Mouse (Mus musculus) adrenal gland, postnatal 14 days (tissue): Measurements from ENCODE around the gene Rab40c. TPM values are rescaled to one million over a fixed set of nuclear protein-coding genes. Genes with fewer than 3 reads are reported as not detected.

Source experiments
- DNase-seq: peaks from one replicate; pipeline ENCODE4 v3.0.0; 2021; ENCODE audit warnings: mixed read lengths
- total RNA-seq: library from RNA; stranded (reverse); gene quantifications from 2 replicates; pipeline ENCODE4 v1.2.3, GENCODE M21; 2021

Gene Rab40c
- total RNA-seq, 1 experiment from 2014 or later: 19.8 TPM

- peak; percentile 49 for DNase-seq
Observed at GRCm38 (mm10) chr17:25843636-25844395, 75.7 kb downstream of the Rab40c start.

DNA sequence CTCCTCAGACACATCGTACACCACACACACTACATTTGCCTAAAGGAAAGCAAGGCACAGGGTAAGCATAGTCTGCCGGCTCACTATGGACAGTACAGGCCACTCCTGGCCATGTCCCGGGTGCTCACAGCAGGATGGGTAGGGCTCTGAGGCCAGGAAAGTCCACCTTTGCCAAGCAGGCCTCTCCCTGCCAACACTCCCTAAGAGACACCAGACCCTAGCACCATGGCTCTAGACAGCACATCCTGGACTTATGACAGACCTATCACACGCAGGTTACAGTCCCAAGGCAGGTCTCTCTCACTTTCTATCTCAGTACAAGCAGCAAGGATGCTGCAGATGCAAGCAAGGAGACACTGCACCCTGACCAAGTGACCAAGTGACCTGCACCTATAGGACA lies 76.4 kb downstream of the Rab40c start:
- no peak for DNase-seq

DNA sequence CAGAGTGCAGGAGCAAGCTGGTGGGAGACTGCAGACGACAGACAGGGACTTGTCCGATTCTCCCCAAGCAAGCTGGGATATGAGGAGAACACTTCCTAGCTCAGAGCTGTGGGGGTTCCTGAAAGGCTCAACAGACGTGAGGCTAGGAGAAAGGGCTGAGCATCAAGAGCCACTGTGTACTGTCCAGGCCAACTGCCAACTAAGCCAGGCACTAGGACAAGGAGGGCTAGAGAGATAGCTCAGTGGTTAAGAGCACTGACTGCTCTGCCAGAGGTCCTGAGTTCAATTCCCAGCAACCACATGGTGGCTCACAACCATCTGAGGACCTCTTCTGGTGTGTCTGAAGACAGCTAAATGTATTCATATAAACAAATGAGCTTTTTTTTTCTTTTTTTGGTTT lies 77.0 kb downstream of the Rab40c start:
- DNase-seq: no peak

DNA sequence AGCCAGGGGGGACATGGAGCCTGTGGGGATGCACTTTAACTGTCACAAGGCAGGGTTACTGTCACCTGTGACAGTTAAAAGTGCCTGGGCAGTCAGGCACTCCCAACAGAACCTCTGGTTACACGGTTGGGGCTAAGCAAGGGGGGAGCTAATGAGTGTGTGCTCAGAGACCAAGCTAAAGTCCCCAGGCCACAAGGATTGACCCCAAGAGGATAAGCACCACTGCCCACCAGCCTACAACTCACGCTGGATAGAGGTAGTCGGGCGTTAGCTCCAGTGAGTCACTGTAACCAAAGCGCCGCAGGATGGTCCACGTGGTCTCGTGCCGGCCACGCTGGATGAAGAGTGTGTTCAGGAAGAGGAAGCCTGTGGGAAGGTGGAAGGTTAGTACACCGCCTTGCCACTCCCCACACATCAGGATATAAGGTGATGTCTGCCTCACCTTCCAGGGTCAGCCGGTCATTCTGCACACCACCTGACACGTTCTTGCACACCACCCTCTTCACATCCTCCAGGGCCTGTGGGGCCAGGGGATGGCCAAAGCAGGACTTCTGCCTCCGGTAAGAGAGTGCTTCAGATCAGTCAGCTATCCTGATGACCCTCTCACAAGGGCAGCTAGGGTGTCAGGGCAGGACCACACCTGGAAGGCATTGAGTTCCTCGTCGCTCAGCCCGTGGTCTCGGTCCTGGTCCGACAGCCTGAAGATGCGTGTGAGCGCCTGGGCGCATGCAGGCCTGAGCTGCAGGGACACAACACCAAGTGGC lies 78.2 kb downstream of the Rab40c start, which contains the start of gene Gm20683:
TSS of gene Gm20683 (minus strand) at position 647 of the 764 bp plus-strand sequence.
- DNase-seq: no peak

GRCm38 (mm10) chr17:25840519-25840918 lies 79.0 kb downstream of the Rab40c start:
- no peak for DNase-seq

DNA sequence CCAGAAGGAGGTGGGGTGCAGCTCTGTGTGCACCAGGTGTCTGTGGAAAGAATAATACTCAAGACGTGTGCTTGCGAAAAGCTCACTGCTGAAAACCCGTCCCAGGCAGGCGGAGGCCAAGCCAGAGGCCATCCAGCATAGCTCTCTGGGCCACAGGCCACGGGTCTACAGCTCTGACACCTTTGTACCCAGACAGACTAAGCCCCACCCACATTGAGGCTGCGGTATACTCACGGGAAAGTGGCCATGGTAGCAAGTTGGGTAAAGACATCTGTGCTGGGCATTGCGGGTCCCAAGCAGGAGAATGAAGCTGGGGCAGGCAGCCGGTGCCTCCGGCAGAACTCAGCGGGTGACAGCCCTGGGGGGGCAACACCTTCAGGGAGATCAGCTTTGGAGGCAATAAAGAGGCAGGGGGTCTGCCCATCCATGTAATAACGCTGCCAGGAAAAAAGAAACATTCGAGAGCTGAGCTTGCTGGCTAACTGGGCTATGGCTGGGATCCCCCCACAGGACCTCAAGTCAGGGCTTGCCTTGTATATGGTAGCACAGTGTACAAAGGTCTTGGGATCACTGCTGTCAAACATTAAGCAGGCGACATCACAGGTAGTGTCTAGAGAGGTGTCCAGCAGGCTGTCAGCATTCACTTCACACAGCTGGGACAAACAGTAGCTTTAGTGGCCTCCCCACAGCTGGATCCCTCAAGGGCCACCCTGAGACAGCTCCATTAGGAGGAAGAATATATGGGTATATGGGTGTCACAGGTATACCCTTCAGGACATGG lies 79.9 kb downstream of the Rab40c start:
- no peak for DNase-seq

DNA sequence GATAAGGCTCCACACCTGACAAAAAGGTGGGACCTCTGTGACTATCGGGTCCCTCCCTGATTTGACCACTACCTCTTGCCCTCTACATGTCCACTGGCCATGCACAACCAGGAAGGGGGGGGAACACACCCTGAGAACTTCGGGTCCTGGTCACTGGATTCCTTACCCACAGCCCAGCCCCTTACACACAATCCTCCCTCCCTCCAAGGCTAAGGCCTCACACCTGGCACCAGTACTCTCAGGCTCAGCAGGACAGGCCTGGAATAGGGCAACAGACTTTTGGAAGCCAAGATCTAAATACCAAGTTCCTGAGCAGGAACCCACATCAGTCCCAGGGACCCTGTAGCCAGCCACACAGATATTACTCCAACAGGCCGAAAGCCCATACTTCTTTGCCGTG lies 80.6 kb downstream of the Rab40c start:
- DNase-seq: no peak

DNA sequence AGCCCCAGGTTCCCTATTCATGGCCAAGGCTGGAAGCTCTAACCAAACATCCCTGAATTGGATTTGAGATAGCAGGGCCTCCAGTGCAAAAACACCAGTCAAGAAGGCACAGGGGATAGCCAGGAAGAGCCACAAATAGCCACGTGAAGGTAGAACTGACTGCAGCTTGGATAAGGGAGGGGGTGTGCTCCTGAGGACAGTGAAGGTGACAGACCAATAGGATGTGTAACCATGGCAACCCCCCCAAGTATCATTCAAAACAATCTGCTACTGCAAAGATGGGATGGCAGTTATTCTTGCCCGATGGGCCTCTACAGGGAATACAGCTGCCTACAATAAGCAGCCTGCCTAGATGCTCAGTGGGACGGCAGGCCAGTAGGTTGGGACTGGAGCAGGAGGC lies 82.0 kb downstream of the Rab40c start:
- no peak for DNase-seq

GRCm38 (mm10) chr17:25837076-25837410 lies 82.5 kb downstream of the Rab40c start, which contains the start of gene Rhbdl1:
Gene Rhbdl1, minus strand, starts transcription at chr17:25837295.
- DNase-seq: peak; percentile 92

DNA sequence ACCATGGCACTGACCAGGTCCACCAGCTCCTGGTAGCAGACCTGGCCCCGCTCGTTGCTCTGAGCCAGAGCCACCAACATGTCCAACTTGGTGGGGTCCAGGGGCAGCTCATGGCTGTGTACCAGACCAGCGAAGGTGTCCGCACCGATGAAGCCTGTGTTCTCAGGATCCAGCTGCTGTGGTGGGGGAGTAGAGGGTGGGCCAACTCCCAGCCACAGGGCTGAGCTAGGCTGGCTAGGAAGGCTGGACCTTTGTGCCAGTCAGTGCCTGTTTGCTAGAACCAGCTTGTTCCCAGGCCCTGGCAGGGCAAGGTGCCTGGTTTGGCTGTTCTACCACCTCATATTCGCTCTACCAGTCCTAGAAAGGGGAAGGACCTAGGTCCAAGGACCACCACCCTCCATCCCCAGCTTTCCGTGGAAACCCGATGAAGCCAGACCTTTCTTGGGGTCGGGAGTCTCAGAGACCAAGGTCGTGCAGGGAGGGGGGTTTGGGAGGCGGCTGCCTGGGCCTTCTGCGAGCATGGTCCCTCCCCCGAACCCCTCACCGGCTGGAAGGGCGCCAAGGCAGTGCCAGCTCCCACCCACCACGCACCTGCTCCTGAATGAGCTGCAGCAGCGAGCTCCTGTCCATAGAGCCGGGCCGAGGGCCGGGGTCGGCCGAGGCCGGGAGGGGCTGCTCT lies 83.0 kb downstream of the Rab40c start:
- peak; percentile 63 for DNase-seq

DNA sequence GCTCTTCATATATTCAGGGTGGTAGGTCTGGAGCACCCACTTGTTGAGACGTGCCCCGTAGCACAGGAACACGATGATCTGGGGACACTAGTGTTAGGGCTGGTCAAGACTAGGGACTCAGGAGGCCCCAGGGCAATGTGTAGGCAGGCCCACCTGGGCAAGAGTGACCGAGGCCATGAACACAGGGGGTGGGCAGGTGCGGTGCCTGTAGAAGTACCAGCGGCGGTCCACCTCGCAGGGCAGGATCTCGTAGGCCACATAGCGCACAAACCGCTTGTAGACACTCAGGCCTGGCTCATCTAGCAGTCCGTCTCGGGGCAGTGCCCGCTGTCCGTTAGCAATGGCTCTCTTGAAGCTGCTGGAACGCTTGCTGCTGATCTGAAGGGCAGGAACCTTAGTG lies 83.7 kb downstream of the Rab40c start:
- DNase-seq: peak; percentile 27

- no peak for DNase-seq
Observed at GRCm38 (mm10) chr17:25835301-25835700, 84.2 kb downstream of the Rab40c start.

- DNase-seq: no peak
Observed at GRCm38 (mm10) chr17:25834595-25835222, 84.8 kb downstream of the Rab40c start.

DNA sequence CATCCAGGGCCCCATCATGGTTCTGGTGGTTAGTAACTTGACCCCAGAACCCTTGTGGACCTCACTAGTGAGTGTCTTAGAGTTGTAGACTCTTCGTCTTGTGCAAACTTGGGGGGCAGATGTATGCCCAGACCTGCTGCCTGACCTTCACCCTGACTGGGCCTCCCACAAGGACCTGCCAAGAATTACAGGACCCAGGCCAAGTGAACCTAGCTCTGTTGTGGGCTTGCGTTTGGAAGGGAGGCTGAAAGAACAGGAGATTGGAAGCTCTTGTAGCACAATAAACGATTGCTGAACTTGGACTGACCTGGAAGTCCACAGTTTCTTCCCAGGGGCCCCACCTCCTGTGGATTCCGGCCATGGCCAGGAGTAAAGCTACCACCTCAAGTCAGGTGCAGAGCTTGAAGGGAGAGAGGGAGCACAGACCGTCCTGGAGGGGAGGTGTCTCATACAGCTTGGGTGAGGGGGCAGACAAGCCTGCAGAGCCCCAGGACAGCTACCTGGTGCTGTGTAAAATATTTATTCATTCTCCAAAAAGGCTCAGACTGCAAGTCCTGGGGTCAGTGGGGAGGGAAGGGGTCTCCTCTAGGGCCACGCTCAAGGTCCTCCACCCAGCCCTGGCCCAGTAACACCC lies 85.4 kb downstream of the Rab40c start:
- peak; percentile 58 for DNase-seq

- DNase-seq: peak; percentile 96
Observed at GRCm38 (mm10) chr17:25833291-25833663, 86.2 kb downstream of the Rab40c start, which contains the start of gene Stub1. Gene Stub1, minus strand, starts transcription at chr17:25833404.

GRCm38 (mm10) chr17:25832436-25833290 lies 86.9 kb downstream of the Rab40c start:
- DNase-seq: peak; percentile 100
